Mouse (Mus musculus): Measurements from ENCODE around the gene Rsph6a. TPM values are rescaled to one million over a fixed set of nuclear protein-coding genes. Genes with fewer than 3 reads are reported as not detected.

Gene Rsph6a
- polyA plus RNA-seq, 1 experiment from 2014 or later: not detected

- H3K27me3 ChIP-seq (ENCODE audit: insufficient read depth, poor library complexity, severe bottlenecking): peaks cover 17% of the 10 kb centered on the region
- peak overlapping the region; percentile 27 for H3K4me3 ChIP-seq
- WGBS: 13% methylated on average over 6 of the region's 6 CpGs
- DNase-seq (ENCODE audit: low spot score): no peak
- H3K9me3 ChIP-seq: no peaks in the 10 kb centered on the region
- H3K36me3 ChIP-seq: peaks cover 82% of the 10 kb centered on the region
- 0 out of 2 replicates have a peak overlapping the region, but pooled peaks have one; percentile 46 for H3K27ac ChIP-seq
- peaks cover 54% of the 10 kb centered on the region for H3K4me1 ChIP-seq (replicated peaks)
Measured at GRCm38 (mm10) chr7:19085495-19085894, 31.0 kb downstream of the Rsph6a start.

GRCm38 (mm10) chr7:19086042-19086441 is 31.6 kb downstream of the Rsph6a start:
- Histone ChIP-seq H3K27ac (0 out of 2 replicates have a peak overlapping the region, but pooled peaks have one; percentile 29), H3K27me3 (ENCODE audit: insufficient read depth, poor library complexity, severe bottlenecking) (peaks cover 22% of the 10 kb centered on the region), H3K36me3 (peaks cover 82% of the 10 kb centered on the region), H3K4me3 (peak overlapping the region; percentile 27), H3K9me3 (no peaks in the 10 kb centered on the region), H3K4me1 (replicated peaks) (peaks cover 54% of the 10 kb centered on the region)
- 9% methylated on average over 14 of the region's 14 CpGs for WGBS
- DNase-seq (ENCODE audit: low spot score): no peak

GRCm38 (mm10) chr7:19086760-19087159 is 32.3 kb downstream of the Rsph6a start:
- Histone ChIP-seq H3K27ac (no peak overlapping the region), H3K4me3 (no peak overlapping the region), H3K27me3 (ENCODE audit: insufficient read depth, poor library complexity, severe bottlenecking) (peaks cover 29% of the 10 kb centered on the region), H3K36me3 (peaks cover 82% of the 10 kb centered on the region), H3K9me3 (no peaks in the 10 kb centered on the region), H3K4me1 (replicated peaks) (peaks cover 57% of the 10 kb centered on the region)
- 59% methylated on average over 18 of the region's 18 CpGs for WGBS
- DNase-seq (ENCODE audit: low spot score): no peak

GRCm38 (mm10) chr7:19088813-19089212 is 34.3 kb downstream of the Rsph6a start:
- Histone ChIP-seq H3K36me3 (peaks cover 65% of the 10 kb centered on the region), H3K9me3 (no peaks in the 10 kb centered on the region), H3K4me1 (replicated peaks) (peaks cover 57% of the 10 kb centered on the region), H3K27ac (no peak overlapping the region), H3K27me3 (ENCODE audit: insufficient read depth, poor library complexity, severe bottlenecking) (peaks cover 37% of the 10 kb centered on the region), H3K4me3 (no peak overlapping the region)
- DNase-seq (ENCODE audit: low spot score): peak; percentile 68
- WGBS: 43% methylated on average over 10 of the region's 10 CpGs

GRCm38 (mm10) chr7:19091913-19092312 is 37.4 kb downstream of the Rsph6a start:
- no peaks in the 10 kb centered on the region for H3K9me3 ChIP-seq
- peak overlapping the region; percentile 98; the same call in 1 of the 2 replicates for H3K27ac ChIP-seq
- peak overlapping the region; percentile 79 for H3K4me3 ChIP-seq
- 28% methylated on average over 16 of the region's 17 CpGs for WGBS
- peaks cover 59% of the 10 kb centered on the region for H3K4me1 ChIP-seq (replicated peaks)
- H3K27me3 ChIP-seq (ENCODE audit: insufficient read depth, poor library complexity, severe bottlenecking): peaks cover 31% of the 10 kb centered on the region
- peaks cover 56% of the 10 kb centered on the region for H3K36me3 ChIP-seq
- DNase-seq (ENCODE audit: low spot score): no peak

- H3K4me3 ChIP-seq: peak overlapping the region; percentile 79
- H3K27me3 ChIP-seq (ENCODE audit: insufficient read depth, poor library complexity, severe bottlenecking): peaks cover 25% of the 10 kb centered on the region
- peaks cover 66% of the 10 kb centered on the region for H3K4me1 ChIP-seq (replicated peaks)
- WGBS: 4% methylated on average over 38 of the region's 38 CpGs
- peak overlapping the region; percentile 98 for H3K27ac ChIP-seq
- H3K36me3 ChIP-seq: peaks cover 56% of the 10 kb centered on the region
- no peaks in the 10 kb centered on the region for H3K9me3 ChIP-seq
- DNase-seq (ENCODE audit: low spot score): peak; percentile 87
Measured at GRCm38 (mm10) chr7:19092381-19093173, 38.1 kb downstream of the Rsph6a start.

GRCm38 (mm10) chr7:19093174-19093521 is 38.7 kb downstream of the Rsph6a start:
- peaks cover 56% of the 10 kb centered on the region for H3K36me3 ChIP-seq

GRCm38 (mm10) chr7:19093537-19094385 is 39.3 kb downstream of the Rsph6a start:
- peaks cover 54% of the 10 kb centered on the region for H3K36me3 ChIP-seq
- H3K27ac ChIP-seq: peak overlapping the region; percentile 98
- under 1% methylated on average over 45 of the region's 45 CpGs for WGBS
- peaks cover 68% of the 10 kb centered on the region for H3K4me1 ChIP-seq (replicated peaks)
- peak; percentile 99 for DNase-seq (ENCODE audit: low spot score)
- peaks cover 25% of the 10 kb centered on the region for H3K27me3 ChIP-seq (ENCODE audit: insufficient read depth, poor library complexity, severe bottlenecking)
- H3K9me3 ChIP-seq: no peaks in the 10 kb centered on the region
- peak overlapping the region; percentile 79 for H3K4me3 ChIP-seq

More at GRCm38 (mm10) chr7:19093174-19093521, 38.7 kb downstream of the Rsph6a start:
- Histone ChIP-seq H3K27ac (peak overlapping the region; percentile 98), H3K9me3 (no peaks in the 10 kb centered on the region), H3K27me3 (ENCODE audit: insufficient read depth, poor library complexity, severe bottlenecking) (peaks cover 25% of the 10 kb centered on the region), H3K4me3 (peak overlapping the region; percentile 79), H3K4me1 (replicated peaks) (peaks cover 68% of the 10 kb centered on the region)
- peak; percentile 88 for DNase-seq (ENCODE audit: low spot score)
- 0% methylated on average over 13 of the region's 15 CpGs for WGBS

GRCm38 (mm10) chr7:19094471-19094825 is 40.0 kb downstream of the Rsph6a start, which contains the start of gene Six5:
Six5 (plus strand) TSS chr7:19094594.
- Histone ChIP-seq H3K9me3 (no peaks in the 10 kb centered on the region), H3K36me3 (peaks cover 47% of the 10 kb centered on the region), H3K27ac (peak within 1 kb of the TSS; percentile 98), H3K4me1 (replicated peaks) (peaks cover 68% of the 10 kb centered on the region), H3K27me3 (ENCODE audit: insufficient read depth, poor library complexity, severe bottlenecking) (peaks cover 25% of the 10 kb centered on the region), H3K4me3 (peak within 1 kb of the TSS; percentile 79)
- WGBS: under 1% methylated on average over 30 of the region's 36 CpGs
- DNase-seq (ENCODE audit: low spot score): no peak

- under 1% methylated on average over 87 of the region's 87 CpGs for WGBS
- no peaks in the 10 kb centered on the region for H3K9me3 ChIP-seq
- peak overlapping the region; percentile 79 for H3K4me3 ChIP-seq
- H3K4me1 ChIP-seq (replicated peaks): peaks cover 68% of the 10 kb centered on the region
- peak overlapping the region; percentile 98 for H3K27ac ChIP-seq
- peaks cover 24% of the 10 kb centered on the region for H3K27me3 ChIP-seq (ENCODE audit: insufficient read depth, poor library complexity, severe bottlenecking)
- peak; percentile 69 for DNase-seq (ENCODE audit: low spot score)
- H3K36me3 ChIP-seq: peaks cover 41% of the 10 kb centered on the region
Measured at GRCm38 (mm10) chr7:19094826-19095750, 40.6 kb downstream of the Rsph6a start.

- peak overlapping the region; percentile 79 for H3K4me3 ChIP-seq
- H3K27me3 ChIP-seq (ENCODE audit: insufficient read depth, poor library complexity, severe bottlenecking): peaks cover 18% of the 10 kb centered on the region
- H3K9me3 ChIP-seq: no peaks in the 10 kb centered on the region
- under 1% methylated on average over 19 of the region's 19 CpGs for WGBS
- peak overlapping the region; percentile 98 for H3K27ac ChIP-seq
- H3K4me1 ChIP-seq (replicated peaks): peaks cover 68% of the 10 kb centered on the region
- H3K36me3 ChIP-seq: peaks cover 34% of the 10 kb centered on the region
- DNase-seq (ENCODE audit: low spot score): peak; percentile 83
Measured at GRCm38 (mm10) chr7:19095751-19096110, 41.2 kb downstream of the Rsph6a start.

- no peaks in the 10 kb centered on the region for H3K9me3 ChIP-seq
- peaks cover 66% of the 10 kb centered on the region for H3K4me1 ChIP-seq (replicated peaks)
- H3K27me3 ChIP-seq (ENCODE audit: insufficient read depth, poor library complexity, severe bottlenecking): peaks cover 10% of the 10 kb centered on the region
- DNase-seq (ENCODE audit: low spot score): no peak
- H3K27ac ChIP-seq: peak overlapping the region; percentile 98
- WGBS: 54% methylated on average over 5 of the region's 5 CpGs
- peaks cover 27% of the 10 kb centered on the region for H3K36me3 ChIP-seq
- peak overlapping the region; percentile 79 for H3K4me3 ChIP-seq
Measured at GRCm38 (mm10) chr7:19096421-19096976, 42.0 kb downstream of the Rsph6a start.

Measured in hindbrain, embryonic 10.5 days (tissue).